Mouse (Mus musculus): ENCODE results near the gene Gnptab.
"Not testable (repeated sequence)": the region's sequence is repeated elsewhere in the genome, so short reads cannot be mapped to it uniquely, and the experiment has no call there.

The Gnptab gene

GRCm38 (mm10) chr10:88412290-88412995, 33.5 kb downstream of the Gnptab start:
- DNase-seq (ENCODE audit: low read depth, low spot score), result no peak

DNA sequence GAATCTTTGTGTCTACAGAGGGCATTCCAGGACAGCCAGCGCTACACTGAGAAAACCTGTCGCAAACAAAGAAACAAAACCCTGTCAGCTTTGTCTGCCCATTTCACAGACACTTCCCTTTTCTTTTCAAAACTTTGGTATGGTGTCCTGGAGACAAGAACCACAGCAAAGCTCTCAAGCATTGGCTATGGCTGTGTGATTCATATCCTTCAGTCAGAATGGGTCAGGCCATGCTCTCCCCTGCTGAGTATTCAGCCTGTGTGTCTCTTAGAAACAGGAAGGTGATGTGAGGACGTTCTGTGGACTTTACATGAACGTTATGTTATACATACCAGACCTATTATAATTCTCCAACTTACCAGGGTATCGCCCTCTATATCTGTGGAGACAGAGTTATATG, 38.8 kb downstream of the Gnptab start:
- no peak for DNase-seq (ENCODE audit: low read depth, low spot score)

GRCm38 (mm10) chr10:88420141-88420541, 41.2 kb downstream of the Gnptab start:
- no peak for DNase-seq (ENCODE audit: low read depth, low spot score)

DNA sequence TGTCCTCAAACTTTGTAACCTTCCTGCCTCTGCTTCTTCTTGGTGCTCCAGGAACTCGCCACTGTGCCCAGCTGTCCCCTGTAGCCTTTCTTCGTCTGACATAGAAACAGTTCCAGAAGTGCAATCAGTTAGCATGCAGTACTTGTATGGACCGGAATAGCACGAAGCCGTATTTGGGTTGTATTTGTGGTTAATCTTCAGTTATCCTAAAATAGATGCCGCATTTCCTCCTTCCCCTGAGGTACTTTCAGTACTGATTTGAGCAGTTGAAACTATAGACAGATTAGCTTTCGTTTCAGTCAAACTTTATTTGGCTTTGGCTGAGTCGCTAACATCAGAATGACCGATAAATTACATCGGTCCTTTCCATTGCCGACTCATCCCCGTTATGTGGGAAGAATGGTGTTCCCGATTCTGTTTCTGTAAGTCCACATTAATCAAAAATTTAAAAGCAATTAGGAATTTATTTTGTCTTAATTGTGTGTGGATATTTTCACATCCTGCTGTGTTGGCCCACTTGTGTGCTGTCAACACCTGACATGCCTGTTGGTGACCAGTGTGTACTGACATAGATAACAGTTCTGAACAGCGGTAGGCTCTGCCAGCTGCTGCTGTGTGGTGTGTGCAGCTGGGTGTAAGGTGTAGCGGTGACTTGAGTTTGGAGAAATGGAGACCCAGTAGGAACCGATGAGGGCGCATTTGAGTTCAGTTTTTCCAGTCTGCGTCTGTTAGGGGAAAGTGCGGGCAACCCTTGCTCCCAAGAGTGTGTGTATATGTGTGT, 41.9 kb downstream of the Gnptab start:
- no peak for DNase-seq (ENCODE audit: low read depth, low spot score)

DNA sequence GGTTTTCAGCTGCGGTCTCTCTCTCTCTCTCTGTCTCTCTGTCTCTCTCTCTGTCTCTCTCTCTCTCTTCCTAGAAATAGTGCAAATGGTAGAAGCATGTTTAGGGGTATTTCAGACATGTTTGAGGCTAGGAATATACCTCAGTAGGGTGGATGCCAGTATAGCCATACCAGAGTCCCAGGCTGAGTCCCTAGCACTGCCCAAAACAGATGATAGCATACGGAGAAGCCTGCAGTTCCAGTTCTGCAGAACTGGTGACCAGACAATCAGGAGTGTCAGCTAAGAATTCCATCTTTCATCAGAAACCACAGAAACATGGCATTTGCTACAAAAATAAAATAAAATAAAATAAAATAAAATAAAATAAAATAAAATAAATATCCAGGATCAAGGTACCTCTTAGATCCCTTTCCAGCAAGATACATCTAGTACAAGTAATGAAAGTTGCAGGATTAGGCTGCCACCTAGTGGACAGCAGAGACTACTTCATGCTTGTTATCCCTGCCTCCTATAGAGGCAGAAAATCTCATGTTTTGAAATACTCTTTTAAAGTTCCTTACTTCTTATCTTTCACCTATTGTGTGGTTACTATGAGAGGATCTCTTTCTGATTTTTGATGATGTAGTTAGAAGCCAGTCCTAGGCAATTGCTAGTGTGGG, 47.4 kb downstream of the Gnptab start:
- peak; percentile 58 for DNase-seq (ENCODE audit: low read depth, low spot score)

DNA sequence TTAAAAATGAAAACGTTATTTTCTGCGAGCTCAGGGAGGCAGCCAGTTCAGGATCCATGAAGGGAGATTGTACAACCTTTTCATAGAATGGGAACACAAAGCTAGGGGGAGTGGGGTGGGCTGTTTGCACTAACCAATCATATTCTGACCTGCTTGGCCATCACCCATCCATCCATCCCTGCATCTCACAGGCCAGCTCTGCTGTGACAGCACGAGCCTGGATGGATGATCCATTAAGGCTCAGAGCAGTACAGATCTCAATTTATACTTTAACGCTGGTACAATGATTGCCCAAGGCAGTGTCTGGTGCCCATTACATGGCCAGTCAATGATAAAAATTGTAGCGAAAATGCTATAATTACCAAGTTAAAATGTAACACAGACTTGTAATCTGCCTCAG, 48.0 kb downstream of the Gnptab start:
- no peak for DNase-seq (ENCODE audit: low read depth, low spot score)

GRCm38 (mm10) chr10:88427998-88428397, 49.1 kb downstream of the Gnptab start:
- no peak for DNase-seq (ENCODE audit: low read depth, low spot score)

- DNase-seq (ENCODE audit: low read depth, low spot score), result no peak
Measured at GRCm38 (mm10) chr10:88441224-88441623, 62.3 kb downstream of the Gnptab start.

DNA sequence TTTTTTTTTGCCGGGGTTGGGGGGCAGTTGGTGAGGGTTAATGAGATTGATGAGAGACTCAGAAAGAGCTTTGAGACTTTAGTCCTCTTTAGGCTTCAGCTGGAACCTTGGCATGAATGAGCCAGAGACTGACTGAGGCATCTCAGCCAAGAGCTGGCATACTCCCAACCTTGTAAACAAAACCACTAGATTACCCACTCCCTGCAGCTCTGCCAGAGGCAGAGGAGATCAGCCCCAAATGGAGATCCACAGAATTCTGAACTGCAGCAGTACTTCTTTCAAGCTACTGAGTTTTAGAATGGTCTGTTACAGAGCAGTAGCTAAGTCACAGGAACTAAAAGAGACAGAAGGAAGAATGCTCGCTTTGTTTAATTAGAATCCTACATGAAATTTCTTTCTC, 72.3 kb downstream of the Gnptab start:
- peak; percentile 20 for DNase-seq (ENCODE audit: low read depth, low spot score)

GRCm38 (mm10) chr10:88451990-88452389, 73.1 kb downstream of the Gnptab start:
- no peak for DNase-seq (ENCODE audit: low read depth, low spot score)

- no peak for DNase-seq (ENCODE audit: low read depth, low spot score)
Measured at GRCm38 (mm10) chr10:88457816-88458215, 78.9 kb downstream of the Gnptab start.

- DNase-seq (ENCODE audit: low read depth, low spot score), result no peak
Measured at GRCm38 (mm10) chr10:88459502-88459992, 80.6 kb downstream of the Gnptab start, which contains the start of gene Sycp3. TSS of gene Sycp3 (plus strand) at chr10:88459569.

- no peak for DNase-seq (ENCODE audit: low read depth, low spot score)
Measured at GRCm38 (mm10) chr10:88460122-88460820, 81.3 kb downstream of the Gnptab start.

DNA sequence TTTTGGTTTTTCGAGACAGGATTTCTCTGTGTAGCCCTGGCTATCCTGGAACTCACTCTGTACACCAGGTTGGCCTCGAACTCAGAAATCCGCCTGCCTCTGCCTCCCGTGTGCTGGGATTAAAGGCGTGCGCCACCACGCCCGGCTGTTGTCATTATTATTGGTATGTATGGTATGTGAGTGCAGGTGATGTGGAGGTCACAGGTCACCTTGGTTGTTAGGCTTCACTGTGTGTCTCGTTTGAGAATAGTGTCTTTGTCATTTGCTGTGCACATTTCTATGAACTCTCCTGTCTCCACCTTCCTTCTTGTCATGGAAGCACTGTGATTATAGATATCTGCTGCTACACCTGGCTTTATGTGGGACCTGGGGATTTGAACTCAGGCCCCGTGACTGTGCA, 103.9 kb downstream of the Gnptab start:
- not testable (repeated sequence) for DNase-seq (ENCODE audit: low read depth, low spot score)

DNA sequence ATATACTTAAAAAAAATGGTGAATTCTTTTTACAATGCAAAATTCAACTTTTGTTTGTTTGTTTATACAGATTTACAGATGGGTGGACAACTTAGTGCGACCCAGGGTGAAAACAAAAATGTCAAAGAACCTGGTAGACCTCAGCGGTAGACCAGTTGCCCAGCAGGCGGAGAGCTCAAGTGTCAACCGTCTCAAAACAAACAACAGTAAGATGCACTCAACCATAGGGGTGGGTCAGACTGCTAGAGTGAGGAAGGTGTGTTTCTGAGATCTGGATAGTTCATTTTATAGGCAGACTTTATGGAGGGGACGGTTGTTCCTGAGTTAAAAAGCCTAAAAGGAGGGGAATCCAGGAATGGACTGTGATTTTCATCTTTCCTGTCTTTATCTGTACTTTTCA, 109.7 kb downstream of the Gnptab start:
- no peak for DNase-seq (ENCODE audit: low read depth, low spot score)

- DNase-seq (ENCODE audit: low read depth, low spot score), result no peak
Measured at GRCm38 (mm10) chr10:88491632-88492031, 112.7 kb downstream of the Gnptab start.

GRCm38 (mm10) chr10:88492658-88493057, 113.7 kb downstream of the Gnptab start:
- DNase-seq (ENCODE audit: low read depth, low spot score), result no peak

DNA sequence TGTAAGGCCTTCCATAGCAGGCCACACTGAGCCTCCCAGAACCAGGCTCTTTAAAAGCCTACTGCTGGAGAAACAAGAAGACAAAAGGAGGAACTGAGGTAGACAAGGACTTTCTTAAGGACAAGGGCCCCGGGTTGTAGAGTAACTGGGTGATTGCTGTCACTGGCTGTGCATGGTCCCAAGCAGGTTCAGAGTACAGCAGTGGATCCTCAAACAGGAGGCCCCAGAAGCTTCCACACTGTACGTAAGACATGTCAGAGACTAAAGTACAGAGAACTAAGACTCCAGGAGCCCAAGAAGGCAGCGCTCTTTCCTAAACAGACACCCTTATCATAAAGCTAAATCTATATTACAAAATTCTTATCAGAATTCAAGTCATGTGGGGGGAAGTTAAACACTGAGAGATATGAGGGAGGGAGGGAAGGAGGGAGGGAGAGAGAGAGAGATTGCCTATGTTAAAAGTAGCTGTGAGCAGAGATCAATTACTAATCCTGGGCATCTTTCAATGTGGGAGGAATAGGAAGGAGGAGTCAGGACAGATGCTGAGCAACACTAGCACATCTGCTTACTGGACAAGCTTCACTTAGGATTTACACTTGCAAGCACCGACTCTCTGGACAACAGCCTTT, 116.1 kb downstream of the Gnptab start:
- DNase-seq (ENCODE audit: low read depth, low spot score), result no peak
